Mouse (Mus musculus) olfactory bulb, adult 2 months (tissue): ENCODE results near the gene Ciapin1. TPM values are rescaled to one million over a fixed set of nuclear protein-coding genes. Genes with fewer than 3 reads are reported as not detected.
A peak's percentile ranks its signal among the peaks of the same experiment; 100 is the strongest.

Experiments
- H3K27ac ChIP-seq: fragments of 200-500 bp; 2 replicates; pipeline ENCODE4 v1.5.1; 2012; ENCODE audit warnings: low read depth, low read length; ENCODE audit not compliant: insufficient read depth
- H3K4me1 ChIP-seq: fragments of 200-500 bp; 2 replicates; pipeline ENCODE4 v1.6.1; 2012; ENCODE audit warnings: low read length; ENCODE audit not compliant: control insufficient read depth, insufficient read depth
- H3K4me3 ChIP-seq: fragments of 200-500 bp; 2 replicates; pipeline ENCODE4 v1.5.1; 2012; ENCODE audit warnings: mild to moderate bottlenecking, low read depth, low read length, moderate library complexity; ENCODE audit not compliant: insufficient read depth
- CTCF ChIP-seq: fragments of 200-500 bp; IDR thresholded peaks from 2 replicates; pipeline ENCODE4 v1.5.1; 2012; ENCODE audit warnings: low read depth, mild to moderate bottlenecking, low read length, moderate library complexity; ENCODE audit not compliant: insufficient read depth
- POLR2A ChIP-seq: fragments of 200-500 bp; IDR thresholded peaks from 2 replicates; pipeline ENCODE4 v1.6.1; 2012; ENCODE audit warnings: mild to moderate bottlenecking, low read depth, low read length, moderate library complexity; ENCODE audit not compliant: insufficient read depth
- WGBS: fragments of 180-500 bp; shearing (Covaris S2); methylation state at CpG from one replicate; pipeline ENCODE4 v1.1.7; 2018; 5-methylcytosine and 5-hydroxymethylcytosine counted together
- polyA plus RNA-seq: library from polyadenylated mRNA; stranded (reverse); fragments of >200 nt; gene quantifications from 2 replicates; pipeline ENCODE4 v1.2.4, GENCODE M21; 2012; ENCODE audit warnings: low replicate concordance; ENCODE audit not compliant: missing spikeins, insufficient read depth, insufficient read length

Ciapin1 gene
- polyA plus RNA-seq, 1 experiment: not detected

- 76% methylated on average over 3 of the region's 3 CpGs for WGBS
- H3K27ac ChIP-seq: no peak overlapping the region
- H3K4me3 ChIP-seq: no peak overlapping the region
- H3K4me1 ChIP-seq: peaks cover 52% of the 10 kb centered on the region
- TF ChIP-seq POLR2A (no peak), CTCF (no peak)
These were observed 34.0 kb upstream of the Ciapin1 start for GRCm38 (mm10) chr8:94872156-94872555.

- TF ChIP-seq POLR2A (no peak), CTCF (no peak)
- Histone ChIP-seq H3K4me3 (peak overlapping the region; percentile 48), H3K27ac (peak overlapping the region; percentile 43; the same call in 1 of the 2 replicates), H3K4me1 (peaks cover 57% of the 10 kb centered on the region)
- WGBS: 6% methylated on average over 7 of the region's 7 CpGs
These were observed 33.1 kb upstream of the Ciapin1 start for GRCm38 (mm10) chr8:94871108-94871894.

GRCm38 (mm10) chr8:94870474-94871107 is 32.4 kb upstream of the Ciapin1 start:
- 2% methylated on average over 22 of the region's 22 CpGs for WGBS
- Histone ChIP-seq H3K4me3 (peak overlapping the region; percentile 48), H3K4me1 (peaks cover 54% of the 10 kb centered on the region), H3K27ac (peak overlapping the region; percentile 43; the same call in 1 of the 2 replicates)
- no peak for TF ChIP-seq CTCF
- no peak for TF ChIP-seq POLR2A

GRCm38 (mm10) chr8:94870003-94870402 is 31.8 kb upstream of the Ciapin1 start:
- 16% methylated on average over 4 of the region's 4 CpGs for WGBS
- peaks cover 53% of the 10 kb centered on the region for H3K4me1 ChIP-seq
- H3K4me3 ChIP-seq: peak overlapping the region; percentile 48
- no peak overlapping the region for H3K27ac ChIP-seq
- TF ChIP-seq CTCF: no peak
- no peak for TF ChIP-seq POLR2A

- TF ChIP-seq CTCF (no peak), POLR2A (no peak)
- Histone ChIP-seq H3K4me1 (peaks cover 49% of the 10 kb centered on the region), H3K27ac (no peak overlapping the region), H3K4me3 (peak overlapping the region; percentile 48)
- 55% methylated on average over 7 of the region's 7 CpGs for WGBS
These were observed 31.0 kb upstream of the Ciapin1 start for GRCm38 (mm10) chr8:94869146-94869545.

GRCm38 (mm10) chr8:94866921-94867320 is 28.8 kb upstream of the Ciapin1 start:
- 87% methylated on average over 9 of the region's 9 CpGs for WGBS
- no peak overlapping the region for H3K27ac ChIP-seq
- H3K4me3 ChIP-seq: no peak overlapping the region
- TF ChIP-seq CTCF (no peak), POLR2A (no peak)
- H3K4me1 ChIP-seq: peaks cover 49% of the 10 kb centered on the region

- H3K27ac ChIP-seq: no peak overlapping the region
- H3K4me3 ChIP-seq: no peak overlapping the region
- no peak for TF ChIP-seq CTCF
- no peak for TF ChIP-seq POLR2A
- 78% methylated on average over 10 of the region's 10 CpGs for WGBS
- peaks cover 35% of the 10 kb centered on the region for H3K4me1 ChIP-seq
These were observed 27.1 kb upstream of the Ciapin1 start for GRCm38 (mm10) chr8:94865292-94865691.

GRCm38 (mm10) chr8:94863897-94864673 is 25.9 kb upstream of the Ciapin1 start:
- H3K4me1 ChIP-seq: peaks cover 29% of the 10 kb centered on the region
- 68% methylated on average over 10 of the region's 10 CpGs for WGBS
- H3K4me3 ChIP-seq: no peak overlapping the region
- no peak for TF ChIP-seq POLR2A
- no peak for TF ChIP-seq CTCF
- H3K27ac ChIP-seq: no peak overlapping the region

- Histone ChIP-seq H3K4me3 (no peak overlapping the region), H3K27ac (no peak overlapping the region), H3K4me1 (peaks cover 24% of the 10 kb centered on the region)
- TF ChIP-seq POLR2A (no peak), CTCF (no peak)
- WGBS: 65% methylated on average over 12 of the region's 12 CpGs
These were observed 24.5 kb upstream of the Ciapin1 start for GRCm38 (mm10) chr8:94862487-94863220.
